Comparison of ENCODE assay signal across 11 mouse cellular contexts in genomic region chr2:170176284-170176926, GRCm38 (mm10). TPM values are rescaled to one million over a fixed set of nuclear protein-coding genes. Genes with fewer than 3 reads are reported as not detected.
DNase-seq lines count a peak whose midpoint lies in the region; ATAC-seq and TF ChIP-seq lines count a peak whose summit lies in the region.
"Had no signal": no experiment of that assay in that cellular context is flagged by ENCODE, and none has a peak within 500 bp of the region (broad histone marks: within the 10 kb centered on the region; RNA-seq: fewer than 3 reads in every experiment).

No protein-coding gene starts in this region.

- no peak for TF ChIP-seq CTCF in stomach, postnatal 0 days (IDR thresholded peaks at IDR 0.05; ENCODE audit: low read depth)

- H3K4me2 ChIP-seq in heart, embryonic 13.5 days: no peak overlapping the region
- no peak overlapping the region for H3K4me2 ChIP-seq in stomach, embryonic 14.5 days (replicated peaks; ENCODE audit: low read depth, low read length)
- H3K4me2 ChIP-seq in stomach, postnatal 0 days (replicated peaks; ENCODE audit: low read depth): no peak overlapping the region
- H3K4me2 ChIP-seq: hindbrain, embryonic 15.5 days had no signal

- H3K27ac ChIP-seq in heart, embryonic 13.5 days (replicated peaks): 0 out of 2 replicates have a peak overlapping the region, but pooled peaks have one; percentile 24
- no peak overlapping the region for H3K27ac ChIP-seq in stomach, embryonic 14.5 days (ENCODE audit: low read length)
- no peak overlapping the region for H3K27ac ChIP-seq in stomach, postnatal 0 days (replicated peaks)
- H3K27ac ChIP-seq: hindbrain, embryonic 15.5 days had no signal

- H3K4me3 ChIP-seq in heart, embryonic 13.5 days: no peak overlapping the region
- H3K4me3 ChIP-seq in stomach, embryonic 14.5 days (ENCODE audit: low read depth, low read length): no peak overlapping the region
- H3K4me3 ChIP-seq in stomach, postnatal 0 days (ENCODE audit: low read depth, low read length): no peak overlapping the region
- H3K4me3 ChIP-seq: hindbrain, embryonic 15.5 days; liver, embryonic 13.5 days had no signal

- H3K36me3 ChIP-seq in heart, embryonic 13.5 days: no peaks in the 10 kb centered on the region
- no peaks in the 10 kb centered on the region for H3K36me3 ChIP-seq in stomach, embryonic 14.5 days (ENCODE audit: control insufficient read depth, insufficient read depth, low read length)
- no peaks in the 10 kb centered on the region for H3K36me3 ChIP-seq in stomach, postnatal 0 days (ENCODE audit: control insufficient read depth, insufficient read depth, low read length)
- H3K36me3 ChIP-seq: hindbrain, embryonic 15.5 days; liver, embryonic 13.5 days had no signal

- DNase-seq in heart, adult 8-10 months (ENCODE audit: low spot score): no peak
- DNase-seq in stomach, postnatal 0 days (ENCODE audit: low spot score): no peak
- DNase-seq in induced T-regulatory cell, adult 2 months (ENCODE audit: low read depth): peak; percentile 36
- no peak for DNase-seq in adrenal gland, postnatal 25 days
- no peak for DNase-seq in Muller cell, postnatal 12 days (ENCODE audit: inconsistent ontology term)
- no peak for DNase-seq in kidney, adult 8-10 months
- DNase-seq: gastrocnemius, postnatal 36 days; liver, embryonic 13.5 days had no signal

- ATAC-seq in heart, embryonic 13.5 days (ENCODE audit: extremely low read depth, insufficient number of reproducible peaks, low FRiP score, low TSS enrichment): no peak
- ATAC-seq in stomach, embryonic 14.5 days (ENCODE audit: insufficient number of reproducible peaks, insufficient read depth, low FRiP score, low read depth): 0 out of 2 replicates have a peak, but pooled peaks have one; percentile 31
- no peak for ATAC-seq in stomach, postnatal 0 days (ENCODE audit: low FRiP score, low TSS enrichment)

- H3K9ac ChIP-seq in heart, embryonic 13.5 days: no peak overlapping the region
- no peak overlapping the region for H3K9ac ChIP-seq in stomach, embryonic 14.5 days (replicated peaks; ENCODE audit: low read depth, low read length)
- H3K9ac ChIP-seq in stomach, postnatal 0 days (ENCODE audit: low read length): no peak overlapping the region
- H3K9ac ChIP-seq: hindbrain, embryonic 15.5 days; liver, embryonic 13.5 days had no signal

- WGBS in heart, embryonic 13.5 days: 21% methylated on average over 7 of the region's 8 CpGs
- WGBS in stomach, embryonic 14.5 days: 17% methylated on average over 8 of the region's 8 CpGs
- WGBS in stomach, postnatal 0 days: 31% methylated on average over 5 of the region's 8 CpGs

- H3K9me3 ChIP-seq in heart, embryonic 13.5 days: no peaks in the 10 kb centered on the region
- no peaks in the 10 kb centered on the region for H3K9me3 ChIP-seq in stomach, embryonic 14.5 days (ENCODE audit: control insufficient read depth, low read depth, low read length)
- no peaks in the 10 kb centered on the region for H3K9me3 ChIP-seq in stomach, postnatal 0 days (ENCODE audit: control insufficient read depth, low read length)
- H3K9me3 ChIP-seq: hindbrain, embryonic 15.5 days; liver, embryonic 13.5 days had no signal

- H3K4me1 ChIP-seq in heart, embryonic 13.5 days: peaks cover 47% of the 10 kb centered on the region
- peaks cover 22% of the 10 kb centered on the region for H3K4me1 ChIP-seq in stomach, embryonic 14.5 days (ENCODE audit: control insufficient read depth, insufficient read depth, low read length)
- peaks cover 7% of the 10 kb centered on the region; the same call in 1 of the 2 replicates for H3K4me1 ChIP-seq in stomach, postnatal 0 days (replicated peaks; ENCODE audit: control insufficient read depth, insufficient read depth)

- H3K27me3 ChIP-seq in heart, embryonic 13.5 days (replicated peaks): no peaks in the 10 kb centered on the region
- H3K27me3 ChIP-seq in stomach, embryonic 14.5 days (ENCODE audit: control insufficient read depth, insufficient read depth, low read length): no peaks in the 10 kb centered on the region
- no peaks in the 10 kb centered on the region for H3K27me3 ChIP-seq in stomach, postnatal 0 days (ENCODE audit: control insufficient read depth, insufficient read depth, low read length)
- H3K27me3 ChIP-seq: hindbrain, embryonic 15.5 days; liver, embryonic 13.5 days had no signal

- no peak for TF ChIP-seq EP300 in stomach, postnatal 0 days (optimal IDR thresholded peaks at IDR 0.05)

RNA-seq across cellular contexts. Expression of gene Zfp217, which starts 28.5 kb away (rescaled TPM):
- polyA plus RNA-seq in heart, embryonic 13.5 days (2015; fragmentation: Nextera tagmentation; extraction: Ambion mirVana): 2.4 and 3.0 TPM in 2 replicates
- total RNA-seq in heart, adult 8-10 months (2022): 10 to 100 TPM in 1 of 4 experiments, 1 to 10 TPM in 3; 7.4 to 12.0 (median 8.9) TPM
- polyA plus RNA-seq in stomach, embryonic 14.5 days (2014; fragmentation: Nextera tagmentation; extraction: Ambion mirVana): 4.1 and 4.5 TPM in 2 replicates
- polyA plus RNA-seq in stomach, postnatal 0 days (2015; fragmentation: Nextera tagmentation; extraction: Ambion mirVana): 1.5 and 1.7 TPM in 2 replicates
- total RNA-seq in adrenal gland, postnatal 25 days (2021): 27.3 and 32.8 TPM in 2 replicates
